Mouse (Mus musculus): ENCODE data around the gene Nmt1. TPM values are rescaled to one million over a fixed set of nuclear protein-coding genes. Genes with fewer than 3 reads are reported as not detected.
A peak's percentile ranks its signal among the peaks of the same experiment; 100 is the strongest.

The Nmt1 gene
- polyA plus RNA-seq, 1 experiment = 58.8 TPM

GRCm38 (mm10) chr11:103105810-103106209, 77.8 kb downstream of the Nmt1 start:
- Histone ChIP-seq H3K27me3 (ENCODE audit: control insufficient read depth, insufficient read depth, low read length) (no peaks in the 10 kb centered on the region), H3K4me1 (ENCODE audit: control insufficient read depth, insufficient read depth, low read length) (peaks cover 22% of the 10 kb centered on the region), H3K4me3 (replicated peaks; ENCODE audit: insufficient read depth, low read depth, low read length) (no peak overlapping the region), H3K27ac (ENCODE audit: insufficient read depth, low read length) (no peak overlapping the region)
- WGBS = 74% methylated on average over 6 of the region's 6 CpGs
- no peak for DNase-seq
- TF ChIP-seq POLR2A (IDR thresholded peaks at IDR 0.05; ENCODE audit: borderline replicate concordance, insufficient read depth, low read length) = no peak

GRCm38 (mm10) chr11:103106386-103106785, 78.4 kb downstream of the Nmt1 start:
- TF ChIP-seq POLR2A (IDR thresholded peaks at IDR 0.05; ENCODE audit: borderline replicate concordance, insufficient read depth, low read length) = no peak
- TF ChIP-seq CTCF (IDR thresholded peaks at IDR 0.05; ENCODE audit: borderline replicate concordance, insufficient read depth, low read depth, low read length) = no peak
- Histone ChIP-seq H3K4me3 (replicated peaks; ENCODE audit: insufficient read depth, low read depth, low read length) (no peak overlapping the region), H3K4me1 (ENCODE audit: control insufficient read depth, insufficient read depth, low read length) (peaks cover 22% of the 10 kb centered on the region), H3K27me3 (ENCODE audit: control insufficient read depth, insufficient read depth, low read length) (no peaks in the 10 kb centered on the region), H3K27ac (ENCODE audit: insufficient read depth, low read length) (no peak overlapping the region)
- WGBS = 71% methylated on average over 4 of the region's 4 CpGs
- DNase-seq = no peak

GRCm38 (mm10) chr11:103111301-103111700, 83.3 kb downstream of the Nmt1 start:
- Histone ChIP-seq H3K27me3 (ENCODE audit: control insufficient read depth, insufficient read depth, low read length) (no peaks in the 10 kb centered on the region), H3K27ac (ENCODE audit: insufficient read depth, low read length) (no peak overlapping the region), H3K4me3 (replicated peaks; ENCODE audit: insufficient read depth, low read depth, low read length) (no peak overlapping the region), H3K4me1 (ENCODE audit: control insufficient read depth, insufficient read depth, low read length) (peaks cover 9% of the 10 kb centered on the region; the same call in 1 of the 2 replicates)
- DNase-seq = no peak
- no peak for TF ChIP-seq CTCF (IDR thresholded peaks at IDR 0.05; ENCODE audit: borderline replicate concordance, insufficient read depth, low read depth, low read length)
- TF ChIP-seq POLR2A (IDR thresholded peaks at IDR 0.05; ENCODE audit: borderline replicate concordance, insufficient read depth, low read length) = no peak
- 61% methylated on average over 10 of the region's 10 CpGs for WGBS

- peaks cover 9% of the 10 kb centered on the region; the same call in 1 of the 2 replicates for H3K4me1 ChIP-seq (ENCODE audit: control insufficient read depth, insufficient read depth, low read length)
- DNase-seq = peak; percentile 56 to 60
- WGBS = 7% methylated on average over 28 of the region's 28 CpGs
- peak overlapping the region; percentile 29 for H3K4me3 ChIP-seq (replicated peaks; ENCODE audit: insufficient read depth, low read depth, low read length)
- TF ChIP-seq CTCF (IDR thresholded peaks at IDR 0.05; ENCODE audit: borderline replicate concordance, insufficient read depth, low read depth, low read length) (no peak), POLR2A (IDR thresholded peaks at IDR 0.05; ENCODE audit: borderline replicate concordance, insufficient read depth, low read length) (no peak)
- H3K27me3 ChIP-seq (ENCODE audit: control insufficient read depth, insufficient read depth, low read length) = no peaks in the 10 kb centered on the region
- H3K27ac ChIP-seq (ENCODE audit: insufficient read depth, low read length) = no peak overlapping the region
Measured at GRCm38 (mm10) chr11:103111881-103112551, 84.0 kb downstream of the Nmt1 start.

- 25% methylated on average over 9 of the region's 9 CpGs for WGBS
- Histone ChIP-seq H3K4me3 (replicated peaks; ENCODE audit: insufficient read depth, low read depth, low read length) (peak overlapping the region; percentile 29), H3K4me1 (ENCODE audit: control insufficient read depth, insufficient read depth, low read length) (peaks cover 9% of the 10 kb centered on the region; the same call in 1 of the 2 replicates), H3K27me3 (ENCODE audit: control insufficient read depth, insufficient read depth, low read length) (no peaks in the 10 kb centered on the region), H3K27ac (ENCODE audit: insufficient read depth, low read length) (no peak overlapping the region)
- TF ChIP-seq POLR2A (IDR thresholded peaks at IDR 0.05; ENCODE audit: borderline replicate concordance, insufficient read depth, low read length) (no peak), CTCF (IDR thresholded peaks at IDR 0.05; ENCODE audit: borderline replicate concordance, insufficient read depth, low read depth, low read length) (no peak)
- no peak for DNase-seq
Measured at GRCm38 (mm10) chr11:103112552-103112912, 84.5 kb downstream of the Nmt1 start.

GRCm38 (mm10) chr11:103113005-103113404, 85.0 kb downstream of the Nmt1 start:
- H3K27me3 ChIP-seq (ENCODE audit: control insufficient read depth, insufficient read depth, low read length) = no peaks in the 10 kb centered on the region
- H3K4me1 ChIP-seq (ENCODE audit: control insufficient read depth, insufficient read depth, low read length) = peaks cover 9% of the 10 kb centered on the region; the same call in 1 of the 2 replicates
- DNase-seq = no peak
- H3K27ac ChIP-seq (ENCODE audit: insufficient read depth, low read length) = no peak overlapping the region
- 49% methylated on average over 12 of the region's 12 CpGs for WGBS
- no peak overlapping the region for H3K4me3 ChIP-seq (replicated peaks; ENCODE audit: insufficient read depth, low read depth, low read length)
- TF ChIP-seq CTCF (IDR thresholded peaks at IDR 0.05; ENCODE audit: borderline replicate concordance, insufficient read depth, low read depth, low read length) = no peak
- no peak for TF ChIP-seq POLR2A (IDR thresholded peaks at IDR 0.05; ENCODE audit: borderline replicate concordance, insufficient read depth, low read length)

- no peaks in the 10 kb centered on the region for H3K27me3 ChIP-seq (ENCODE audit: control insufficient read depth, insufficient read depth, low read length)
- DNase-seq = no peak
- no peak overlapping the region for H3K27ac ChIP-seq (ENCODE audit: insufficient read depth, low read length)
- TF ChIP-seq CTCF (IDR thresholded peaks at IDR 0.05; ENCODE audit: borderline replicate concordance, insufficient read depth, low read depth, low read length) = no peak
- no peak for TF ChIP-seq POLR2A (IDR thresholded peaks at IDR 0.05; ENCODE audit: borderline replicate concordance, insufficient read depth, low read length)
- no peak overlapping the region for H3K4me3 ChIP-seq (replicated peaks; ENCODE audit: insufficient read depth, low read depth, low read length)
- 85% methylated on average over 4 of the region's 4 CpGs for WGBS
- H3K4me1 ChIP-seq (ENCODE audit: control insufficient read depth, insufficient read depth, low read length) = peaks cover 9% of the 10 kb centered on the region; the same call in 1 of the 2 replicates
Measured at GRCm38 (mm10) chr11:103113771-103114170, 85.8 kb downstream of the Nmt1 start.

- WGBS = 82% methylated on average over 11 of the region's 11 CpGs
- H3K27ac ChIP-seq (ENCODE audit: insufficient read depth, low read length) = peak overlapping the region; percentile 93
- no peak for TF ChIP-seq CTCF (IDR thresholded peaks at IDR 0.05; ENCODE audit: borderline replicate concordance, insufficient read depth, low read depth, low read length)
- TF ChIP-seq POLR2A (IDR thresholded peaks at IDR 0.05; ENCODE audit: borderline replicate concordance, insufficient read depth, low read length) = no peak
- H3K4me1 ChIP-seq (ENCODE audit: control insufficient read depth, insufficient read depth, low read length) = peaks cover 9% of the 10 kb centered on the region; the same call in 1 of the 2 replicates
- peak overlapping the region; percentile 75 for H3K4me3 ChIP-seq (replicated peaks; ENCODE audit: insufficient read depth, low read depth, low read length)
- DNase-seq = no peak
- H3K27me3 ChIP-seq (ENCODE audit: control insufficient read depth, insufficient read depth, low read length) = no peaks in the 10 kb centered on the region
Measured at GRCm38 (mm10) chr11:103114270-103114943, 86.4 kb downstream of the Nmt1 start.

Data from cerebellum, adult 2 months (tissue).